Mouse (Mus musculus) erythroblast, embryonic 14.5 days (primary cell): ENCODE measurements around the gene Dnah8.

Experiments
- GATA1 ChIP-seq: IDR thresholded peaks from 2 replicates; pipeline ENCODE4 v1.6.1; 2012; ENCODE audit warnings: low read length, inconsistent platforms, mixed read lengths
- TAL1 ChIP-seq: IDR thresholded peaks from 3 replicates; pipeline ENCODE4 v1.6.1; 2012; ENCODE audit warnings: low read length, inconsistent platforms, mixed read lengths

DNA sequence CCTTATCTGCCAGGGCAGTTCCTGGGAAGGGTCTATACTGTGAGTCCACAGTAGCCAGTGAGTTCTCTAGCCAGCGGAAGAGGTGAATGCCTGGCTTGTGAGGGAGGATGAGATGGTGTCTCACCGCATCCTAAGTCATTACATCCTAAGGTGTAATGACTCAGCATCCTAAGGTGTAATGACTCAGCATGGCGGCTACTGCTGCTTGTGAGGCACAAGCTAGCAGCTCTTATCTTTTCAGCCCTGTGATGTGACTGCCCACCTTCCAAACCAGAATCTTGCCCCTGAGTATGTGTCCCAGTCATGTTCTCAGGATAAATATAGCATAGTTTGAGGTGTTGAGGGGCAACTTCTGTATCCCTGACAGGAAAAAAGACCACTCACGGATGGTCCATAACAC lies 211.3 kb downstream of the Dnah8 start:
- TF ChIP-seq GATA1 (no peak), TAL1 (no peak)
